Mouse (Mus musculus): ENCODE results near the gene Kcnj10. TPM values are rescaled to one million over a fixed set of nuclear protein-coding genes. Genes with fewer than 3 reads are reported as not detected.

Gene Kcnj10
- polyA plus RNA-seq, 1 experiment: 2.3 TPM

GRCm38 (mm10) chr1:172300247-172300646 lies 40.8 kb upstream of the Kcnj10 start:
- TF ChIP-seq CTCF (IDR thresholded peaks at IDR 0.05; ENCODE audit: control insufficient read depth, insufficient read depth, low read length): no peak
- TF ChIP-seq POLR2A (IDR thresholded peaks at IDR 0.05; ENCODE audit: borderline replicate concordance, control insufficient read depth, low read depth, low read length): no peak
- H3K4me3 ChIP-seq (replicated peaks; ENCODE audit: control insufficient read depth, low read depth, low read length): no peak overlapping the region
- no peak overlapping the region for H3K27ac ChIP-seq (ENCODE audit: control insufficient read depth, insufficient read depth, low read depth, low read length, poor library complexity)
- peaks cover 2% of the 10 kb centered on the region; the same call in 1 of the 2 replicates for H3K4me1 ChIP-seq (ENCODE audit: control insufficient read depth, insufficient read depth, low read length)
- WGBS: 59% methylated on average over 5 of the region's 5 CpGs

- no peak overlapping the region for H3K27ac ChIP-seq (ENCODE audit: control insufficient read depth, insufficient read depth, low read depth, low read length, poor library complexity)
- no peak for TF ChIP-seq POLR2A (IDR thresholded peaks at IDR 0.05; ENCODE audit: borderline replicate concordance, control insufficient read depth, low read depth, low read length)
- no peak overlapping the region for H3K4me3 ChIP-seq (replicated peaks; ENCODE audit: control insufficient read depth, low read depth, low read length)
- peaks cover 7% of the 10 kb centered on the region for H3K4me1 ChIP-seq (ENCODE audit: control insufficient read depth, insufficient read depth, low read length)
- 84% methylated on average over 12 of the region's 12 CpGs for WGBS
These were observed 39.8 kb upstream of the Kcnj10 start for GRCm38 (mm10) chr1:172301180-172301579.

- TF ChIP-seq POLR2A (IDR thresholded peaks at IDR 0.05; ENCODE audit: borderline replicate concordance, control insufficient read depth, low read depth, low read length) (no peak), CTCF (IDR thresholded peaks at IDR 0.05; ENCODE audit: control insufficient read depth, insufficient read depth, low read length) (no peak)
- 30% methylated on average over 3 of the region's 3 CpGs for WGBS
These were observed 38.7 kb upstream of the Kcnj10 start for GRCm38 (mm10) chr1:172302311-172302710.

GRCm38 (mm10) chr1:172302851-172303250 lies 38.2 kb upstream of the Kcnj10 start:
- no peak overlapping the region for H3K27ac ChIP-seq (ENCODE audit: control insufficient read depth, insufficient read depth, low read depth, low read length, poor library complexity)
- TF ChIP-seq POLR2A (IDR thresholded peaks at IDR 0.05; ENCODE audit: borderline replicate concordance, control insufficient read depth, low read depth, low read length): no peak
- no peak for TF ChIP-seq CTCF (IDR thresholded peaks at IDR 0.05; ENCODE audit: control insufficient read depth, insufficient read depth, low read length)
- 35% methylated on average over 6 of the region's 6 CpGs for WGBS

More at GRCm38 (mm10) chr1:172302311-172302710, 38.7 kb upstream of the Kcnj10 start:
- H3K4me3 ChIP-seq (replicated peaks; ENCODE audit: control insufficient read depth, low read depth, low read length): no peak overlapping the region
- H3K27ac ChIP-seq (ENCODE audit: control insufficient read depth, insufficient read depth, low read depth, low read length, poor library complexity): no peak overlapping the region
- H3K4me1 ChIP-seq (ENCODE audit: control insufficient read depth, insufficient read depth, low read length): peaks cover 9% of the 10 kb centered on the region

GRCm38 (mm10) chr1:172304443-172304842 lies 36.6 kb upstream of the Kcnj10 start:
- Histone ChIP-seq H3K27ac (ENCODE audit: control insufficient read depth, insufficient read depth, low read depth, low read length, poor library complexity) (no peak overlapping the region), H3K4me1 (ENCODE audit: control insufficient read depth, insufficient read depth, low read length) (peaks cover 11% of the 10 kb centered on the region), H3K4me3 (replicated peaks; ENCODE audit: control insufficient read depth, low read depth, low read length) (no peak overlapping the region)
- TF ChIP-seq POLR2A (IDR thresholded peaks at IDR 0.05; ENCODE audit: borderline replicate concordance, control insufficient read depth, low read depth, low read length) (no peak), CTCF (IDR thresholded peaks at IDR 0.05; ENCODE audit: control insufficient read depth, insufficient read depth, low read length) (no peak)
- WGBS: 21% methylated on average over 6 of the region's 6 CpGs

More at GRCm38 (mm10) chr1:172302851-172303250, 38.2 kb upstream of the Kcnj10 start:
- H3K4me1 ChIP-seq (ENCODE audit: control insufficient read depth, insufficient read depth, low read length): peaks cover 11% of the 10 kb centered on the region
- no peak overlapping the region for H3K4me3 ChIP-seq (replicated peaks; ENCODE audit: control insufficient read depth, low read depth, low read length)

GRCm38 (mm10) chr1:172305153-172305552 lies 35.9 kb upstream of the Kcnj10 start:
- TF ChIP-seq CTCF (IDR thresholded peaks at IDR 0.05; ENCODE audit: control insufficient read depth, insufficient read depth, low read length): no peak
- TF ChIP-seq POLR2A (IDR thresholded peaks at IDR 0.05; ENCODE audit: borderline replicate concordance, control insufficient read depth, low read depth, low read length): no peak

GRCm38 (mm10) chr1:172305635-172306034 lies 35.4 kb upstream of the Kcnj10 start:
- WGBS: 56% methylated on average over 3 of the region's 3 CpGs
- H3K27ac ChIP-seq (ENCODE audit: control insufficient read depth, insufficient read depth, low read depth, low read length, poor library complexity): no peak overlapping the region
- H3K4me1 ChIP-seq (ENCODE audit: control insufficient read depth, insufficient read depth, low read length): peaks cover 11% of the 10 kb centered on the region
- H3K4me3 ChIP-seq (replicated peaks; ENCODE audit: control insufficient read depth, low read depth, low read length): no peak overlapping the region
- TF ChIP-seq CTCF (IDR thresholded peaks at IDR 0.05; ENCODE audit: control insufficient read depth, insufficient read depth, low read length) (peak; percentile 37; the same call in 1 of the 2 replicates), POLR2A (IDR thresholded peaks at IDR 0.05; ENCODE audit: borderline replicate concordance, control insufficient read depth, low read depth, low read length) (no peak)

More at GRCm38 (mm10) chr1:172305153-172305552, 35.9 kb upstream of the Kcnj10 start:
- Histone ChIP-seq H3K4me1 (ENCODE audit: control insufficient read depth, insufficient read depth, low read length) (peaks cover 11% of the 10 kb centered on the region), H3K27ac (ENCODE audit: control insufficient read depth, insufficient read depth, low read depth, low read length, poor library complexity) (no peak overlapping the region), H3K4me3 (replicated peaks; ENCODE audit: control insufficient read depth, low read depth, low read length) (no peak overlapping the region)
- 22% methylated on average over 2 of the region's 2 CpGs for WGBS

GRCm38 (mm10) chr1:172306196-172306595 lies 34.8 kb upstream of the Kcnj10 start:
- no peak overlapping the region for H3K27ac ChIP-seq (ENCODE audit: control insufficient read depth, insufficient read depth, low read depth, low read length, poor library complexity)
- H3K4me1 ChIP-seq (ENCODE audit: control insufficient read depth, insufficient read depth, low read length): peaks cover 11% of the 10 kb centered on the region

GRCm38 (mm10) chr1:172306885-172307284 lies 34.1 kb upstream of the Kcnj10 start:
- TF ChIP-seq POLR2A (IDR thresholded peaks at IDR 0.05; ENCODE audit: borderline replicate concordance, control insufficient read depth, low read depth, low read length): no peak
- no peak for TF ChIP-seq CTCF (IDR thresholded peaks at IDR 0.05; ENCODE audit: control insufficient read depth, insufficient read depth, low read length)
- 66% methylated on average over 6 of the region's 6 CpGs for WGBS
- Histone ChIP-seq H3K4me3 (replicated peaks; ENCODE audit: control insufficient read depth, low read depth, low read length) (no peak overlapping the region), H3K27ac (ENCODE audit: control insufficient read depth, insufficient read depth, low read depth, low read length, poor library complexity) (no peak overlapping the region), H3K4me1 (ENCODE audit: control insufficient read depth, insufficient read depth, low read length) (peaks cover 11% of the 10 kb centered on the region)

More at GRCm38 (mm10) chr1:172306196-172306595, 34.8 kb upstream of the Kcnj10 start:
- WGBS: 8% methylated on average over 4 of the region's 4 CpGs
- H3K4me3 ChIP-seq (replicated peaks; ENCODE audit: control insufficient read depth, low read depth, low read length): no peak overlapping the region
- no peak for TF ChIP-seq CTCF (IDR thresholded peaks at IDR 0.05; ENCODE audit: control insufficient read depth, insufficient read depth, low read length)
- TF ChIP-seq POLR2A (IDR thresholded peaks at IDR 0.05; ENCODE audit: borderline replicate concordance, control insufficient read depth, low read depth, low read length): no peak

Measured in bone marrow, adult 2 months (tissue).